Mouse (Mus musculus): ENCODE measurements around the gene Hoxb9. TPM values are rescaled to one million over a fixed set of nuclear protein-coding genes. Genes with fewer than 3 reads are reported as not detected.

Hoxb9 gene
- polyA plus RNA-seq, 1 experiment from 2014 or later = 1.1 TPM

GRCm38 (mm10) chr11:96297968-96298635 is 26.8 kb downstream of the Hoxb9 start:
- WGBS = 22% methylated on average over 11 of the region's 11 CpGs
- Histone ChIP-seq H3K4me3 (ENCODE audit: low read depth, low read length) (peak overlapping the region; percentile 57; the same call in 1 of the 2 replicates), H3K27me3 (replicated peaks; ENCODE audit: control insufficient read depth, insufficient read depth, low read length) (peaks cover 48% of the 10 kb centered on the region)

GRCm38 (mm10) chr11:96298895-96299667 is 27.8 kb downstream of the Hoxb9 start:
- under 1% methylated on average over 66 of the region's 66 CpGs for WGBS
- Histone ChIP-seq H3K27ac (ENCODE audit: low read depth) (peak overlapping the region; percentile 82), H3K9ac (ENCODE audit: low read length) (peak overlapping the region; percentile 79), H3K27me3 (replicated peaks; ENCODE audit: control insufficient read depth, insufficient read depth, low read length) (peaks cover 40% of the 10 kb centered on the region), H3K9me3 (ENCODE audit: control insufficient read depth, low read length) (no peaks in the 10 kb centered on the region), H3K4me1 (replicated peaks; ENCODE audit: control insufficient read depth, insufficient read depth, low read length) (peaks cover 36% of the 10 kb centered on the region), H3K36me3 (ENCODE audit: control insufficient read depth, insufficient read depth, low read length) (no peaks in the 10 kb centered on the region), H3K4me2 (ENCODE audit: low read length) (peak overlapping the region; percentile 89), H3K4me3 (ENCODE audit: low read depth, low read length) (peak overlapping the region; percentile 57)
- ATAC-seq (replicated peaks; ENCODE audit: low FRiP score, low TSS enrichment, low read depth) (no peak), DNase-seq (ENCODE audit: low spot score) (peak; percentile 86)

More at GRCm38 (mm10) chr11:96297968-96298635, 26.8 kb downstream of the Hoxb9 start:
- no peaks in the 10 kb centered on the region for H3K9me3 ChIP-seq (ENCODE audit: control insufficient read depth, low read length)
- ATAC-seq (replicated peaks; ENCODE audit: low FRiP score, low TSS enrichment, low read depth) (no peak), DNase-seq (ENCODE audit: low spot score) (no peak)
- H3K4me2 ChIP-seq (ENCODE audit: low read length) = peak overlapping the region; percentile 89
- peak overlapping the region; percentile 11; the same call in 1 of the 2 replicates for H3K9ac ChIP-seq (ENCODE audit: low read length)
- no peaks in the 10 kb centered on the region for H3K36me3 ChIP-seq (ENCODE audit: control insufficient read depth, insufficient read depth, low read length)
- no peak overlapping the region for H3K27ac ChIP-seq (ENCODE audit: low read depth)
- peaks cover 36% of the 10 kb centered on the region for H3K4me1 ChIP-seq (replicated peaks; ENCODE audit: control insufficient read depth, insufficient read depth, low read length)

GRCm38 (mm10) chr11:96299781-96300180 is 28.5 kb downstream of the Hoxb9 start:
- Histone ChIP-seq H3K36me3 (ENCODE audit: control insufficient read depth, insufficient read depth, low read length) (no peaks in the 10 kb centered on the region), H3K4me3 (ENCODE audit: low read depth, low read length) (peak overlapping the region; percentile 57), H3K4me1 (replicated peaks; ENCODE audit: control insufficient read depth, insufficient read depth, low read length) (peaks cover 36% of the 10 kb centered on the region), H3K27me3 (replicated peaks; ENCODE audit: control insufficient read depth, insufficient read depth, low read length) (peaks cover 43% of the 10 kb centered on the region), H3K9me3 (ENCODE audit: control insufficient read depth, low read length) (no peaks in the 10 kb centered on the region), H3K27ac (ENCODE audit: low read depth) (peak overlapping the region; percentile 82), H3K4me2 (ENCODE audit: low read length) (peak overlapping the region; percentile 89), H3K9ac (ENCODE audit: low read length) (peak overlapping the region; percentile 79)
- ATAC-seq (replicated peaks; ENCODE audit: low FRiP score, low TSS enrichment, low read depth) (no peak), DNase-seq (ENCODE audit: low spot score) (no peak)
- WGBS = 8% methylated on average over 9 of the region's 9 CpGs

- H3K9ac ChIP-seq (ENCODE audit: low read length) = peak overlapping the region; percentile 79
- H3K27ac ChIP-seq (ENCODE audit: low read depth) = peak overlapping the region; percentile 82; the same call in 1 of the 2 replicates
- peaks cover 41% of the 10 kb centered on the region for H3K27me3 ChIP-seq (replicated peaks; ENCODE audit: control insufficient read depth, insufficient read depth, low read length)
- H3K4me2 ChIP-seq (ENCODE audit: low read length) = peak overlapping the region; percentile 89
- no peak for DNase-seq (ENCODE audit: low spot score)
- peaks cover 39% of the 10 kb centered on the region for H3K4me1 ChIP-seq (replicated peaks; ENCODE audit: control insufficient read depth, insufficient read depth, low read length)
- 4% methylated on average over 35 of the region's 35 CpGs for WGBS
- peak overlapping the region; percentile 57 for H3K4me3 ChIP-seq (ENCODE audit: low read depth, low read length)
- no peaks in the 10 kb centered on the region for H3K9me3 ChIP-seq (ENCODE audit: control insufficient read depth, low read length)
- no peaks in the 10 kb centered on the region for H3K36me3 ChIP-seq (ENCODE audit: control insufficient read depth, insufficient read depth, low read length)
- no peak for ATAC-seq (replicated peaks; ENCODE audit: low FRiP score, low TSS enrichment, low read depth)
Observed at GRCm38 (mm10) chr11:96300354-96301063, 29.3 kb downstream of the Hoxb9 start.

- peak overlapping the region; percentile 82; the same call in 1 of the 2 replicates for H3K27ac ChIP-seq (ENCODE audit: low read depth)
- H3K27me3 ChIP-seq (replicated peaks; ENCODE audit: control insufficient read depth, insufficient read depth, low read length) = peaks cover 40% of the 10 kb centered on the region
- no peaks in the 10 kb centered on the region for H3K36me3 ChIP-seq (ENCODE audit: control insufficient read depth, insufficient read depth, low read length)
- no peak for DNase-seq (ENCODE audit: low spot score)
- H3K9me3 ChIP-seq (ENCODE audit: control insufficient read depth, low read length) = no peaks in the 10 kb centered on the region
- no peak for ATAC-seq (replicated peaks; ENCODE audit: low FRiP score, low TSS enrichment, low read depth)
- H3K4me3 ChIP-seq (ENCODE audit: low read depth, low read length) = peak overlapping the region; percentile 57; the same call in 1 of the 2 replicates
- WGBS = 36% methylated on average over 10 of the region's 10 CpGs
- peak overlapping the region; percentile 79 for H3K9ac ChIP-seq (ENCODE audit: low read length)
- H3K4me2 ChIP-seq (ENCODE audit: low read length) = peak overlapping the region; percentile 89
- peaks cover 44% of the 10 kb centered on the region for H3K4me1 ChIP-seq (replicated peaks; ENCODE audit: control insufficient read depth, insufficient read depth, low read length)
Observed at GRCm38 (mm10) chr11:96301064-96301431, 29.8 kb downstream of the Hoxb9 start.

GRCm38 (mm10) chr11:96301837-96302236 is 30.6 kb downstream of the Hoxb9 start:
- H3K9ac ChIP-seq (ENCODE audit: low read length) = peak overlapping the region; percentile 79
- no peaks in the 10 kb centered on the region for H3K9me3 ChIP-seq (ENCODE audit: control insufficient read depth, low read length)
- peak overlapping the region; percentile 99 for H3K27ac ChIP-seq (ENCODE audit: low read depth)
- ATAC-seq (replicated peaks; ENCODE audit: low FRiP score, low TSS enrichment, low read depth) (no peak), DNase-seq (ENCODE audit: low spot score) (no peak)
- H3K4me3 ChIP-seq (ENCODE audit: low read depth, low read length) = peak overlapping the region; percentile 22
- peaks cover 34% of the 10 kb centered on the region for H3K27me3 ChIP-seq (replicated peaks; ENCODE audit: control insufficient read depth, insufficient read depth, low read length)
- WGBS = 23% methylated on average over 15 of the region's 15 CpGs
- H3K4me2 ChIP-seq (ENCODE audit: low read length) = peak overlapping the region; percentile 89
- peaks cover 46% of the 10 kb centered on the region for H3K4me1 ChIP-seq (replicated peaks; ENCODE audit: control insufficient read depth, insufficient read depth, low read length)
- H3K36me3 ChIP-seq (ENCODE audit: control insufficient read depth, insufficient read depth, low read length) = no peaks in the 10 kb centered on the region

- Histone ChIP-seq H3K9ac (ENCODE audit: low read length) (peak overlapping the region; percentile 79), H3K27ac (ENCODE audit: low read depth) (peak overlapping the region; percentile 99; the same call in 1 of the 2 replicates), H3K4me2 (ENCODE audit: low read length) (peak overlapping the region; percentile 89), H3K36me3 (ENCODE audit: control insufficient read depth, insufficient read depth, low read length) (no peaks in the 10 kb centered on the region), H3K9me3 (ENCODE audit: control insufficient read depth, low read length) (no peaks in the 10 kb centered on the region), H3K27me3 (replicated peaks; ENCODE audit: control insufficient read depth, insufficient read depth, low read length) (peaks cover 32% of the 10 kb centered on the region), H3K4me3 (ENCODE audit: low read depth, low read length) (peak overlapping the region; percentile 22), H3K4me1 (replicated peaks; ENCODE audit: control insufficient read depth, insufficient read depth, low read length) (peaks cover 46% of the 10 kb centered on the region)
- whole genome bisulfite sequencing = 25% methylated on average over 23 of the region's 23 CpGs
- ATAC-seq (replicated peaks; ENCODE audit: low FRiP score, low TSS enrichment, low read depth) = no peak
- no peak for DNase-seq (ENCODE audit: low spot score)
Observed at GRCm38 (mm10) chr11:96302381-96303150, 31.3 kb downstream of the Hoxb9 start.
